Mouse (Mus musculus): ENCODE data around the gene Nop53. TPM values are rescaled to one million over a fixed set of nuclear protein-coding genes. Genes with fewer than 3 reads are reported as not detected.

Gene Nop53
- polyA plus RNA-seq, 1 experiment, result 270 TPM

- Histone ChIP-seq H3K36me3 (ENCODE audit: control insufficient read depth, insufficient read depth) (peaks cover 16% of the 10 kb centered on the region), H3ac (ENCODE audit: control insufficient read depth, insufficient read length) (no peak overlapping the region), H3K4me2 (ENCODE audit: low read depth) (peak overlapping the region; percentile 76), H3K4me3 (peak overlapping the region; percentile 46), H3K27me3 (ENCODE audit: control insufficient read depth, insufficient read depth, insufficient read length) (no peaks in the 10 kb centered on the region), H3K79me2 (ENCODE audit: control insufficient read depth, insufficient read depth) (peaks cover 36% of the 10 kb centered on the region)
- TF ChIP-seq POLR2A (IDR thresholded peaks at IDR 0.05; ENCODE audit: insufficient read length, low read depth), result no peak
- no peak for TF ChIP-seq MAX (IDR thresholded peaks at IDR 0.05; ENCODE audit: low read depth)
- TF ChIP-seq SRF (IDR thresholded peaks at IDR 0.05; ENCODE audit: control insufficient read depth, insufficient read length, low read depth), result no peak
- TF ChIP-seq E2F4 (IDR thresholded peaks at IDR 0.05; ENCODE audit: insufficient read depth), result no peak
- TF ChIP-seq POLR2AphosphoS2 (IDR thresholded peaks at IDR 0.05; ENCODE audit: insufficient read length, low read depth), result no peak
- no peak for TF ChIP-seq USF1 (IDR thresholded peaks at IDR 0.05; ENCODE audit: low read depth)
- TF ChIP-seq MYOD1 (IDR thresholded peaks at IDR 0.05; ENCODE audit: control insufficient read depth in 1 of 3, insufficient read length in 2 of 3, low read depth in 2 of 3), result no peak
- no peak for TF ChIP-seq TCF12 (IDR thresholded peaks at IDR 0.05; ENCODE audit: insufficient read depth, poor library complexity, severe bottlenecking)
- TF ChIP-seq TCF3 (IDR thresholded peaks at IDR 0.05; ENCODE audit: insufficient read length, low read depth), result no peak
- no peak for TF ChIP-seq CEBPB (IDR thresholded peaks at IDR 0.05; ENCODE audit: insufficient read depth, poor library complexity, severe bottlenecking)
- TF ChIP-seq REST (IDR thresholded peaks at IDR 0.05; ENCODE audit: insufficient read depth, insufficient read length), result no peak
- no peak for TF ChIP-seq MYOG (IDR thresholded peaks at IDR 0.05; ENCODE audit: control insufficient read depth in 1 of 3, insufficient read depth in 1 of 3, insufficient read length in 2 of 3, low read depth in 2 of 3)
Observed at GRCm38 (mm10) chr7:15961798-15962197, 15.9 kb upstream of the Nop53 start.

- Histone ChIP-seq H3K4me2 (ENCODE audit: low read depth) (peak overlapping the region; percentile 76), H3ac (ENCODE audit: control insufficient read depth, insufficient read length) (no peak overlapping the region), H3K36me3 (ENCODE audit: control insufficient read depth, insufficient read depth) (peaks cover 21% of the 10 kb centered on the region), H3K27me3 (ENCODE audit: control insufficient read depth, insufficient read depth, insufficient read length) (no peaks in the 10 kb centered on the region), H3K4me3 (no peak overlapping the region), H3K79me2 (ENCODE audit: control insufficient read depth, insufficient read depth) (peaks cover 30% of the 10 kb centered on the region)
- TF ChIP-seq POLR2AphosphoS2 (IDR thresholded peaks at IDR 0.05; ENCODE audit: insufficient read length, low read depth), result no peak
Observed at GRCm38 (mm10) chr7:15961239-15961638, 15.4 kb upstream of the Nop53 start.

- no peak overlapping the region for H3ac ChIP-seq (ENCODE audit: control insufficient read depth, insufficient read length)
- no peaks in the 10 kb centered on the region for H3K27me3 ChIP-seq (ENCODE audit: control insufficient read depth, insufficient read depth, insufficient read length)
- TF ChIP-seq USF1 (IDR thresholded peaks at IDR 0.05; ENCODE audit: low read depth), result no peak
- TF ChIP-seq MYOD1 (IDR thresholded peaks at IDR 0.05; ENCODE audit: control insufficient read depth in 1 of 3, insufficient read length in 2 of 3, low read depth in 2 of 3), result peak in 1 of 3 experiments; percentile 64
- peaks cover 27% of the 10 kb centered on the region for H3K79me2 ChIP-seq (ENCODE audit: control insufficient read depth, insufficient read depth)
- peaks cover 26% of the 10 kb centered on the region for H3K36me3 ChIP-seq (ENCODE audit: control insufficient read depth, insufficient read depth)
- H3K4me2 ChIP-seq (ENCODE audit: low read depth), result peak overlapping the region; percentile 76
- H3K4me3 ChIP-seq, result no peak overlapping the region
Observed at GRCm38 (mm10) chr7:15960691-15961090, 14.8 kb upstream of the Nop53 start.

GRCm38 (mm10) chr7:15956143-15956542 is 10.3 kb upstream of the Nop53 start:
- Histone ChIP-seq H3K79me2 (ENCODE audit: control insufficient read depth, insufficient read depth) (peaks cover 7% of the 10 kb centered on the region), H3K36me3 (ENCODE audit: control insufficient read depth, insufficient read depth) (peaks cover 44% of the 10 kb centered on the region), H3K4me3 (no peak overlapping the region), H3K27me3 (ENCODE audit: control insufficient read depth, insufficient read depth, insufficient read length) (no peaks in the 10 kb centered on the region), H3K4me2 (ENCODE audit: low read depth) (no peak overlapping the region), H3ac (ENCODE audit: control insufficient read depth, insufficient read length) (no peak overlapping the region)
- TF ChIP-seq MYOG (IDR thresholded peaks at IDR 0.05; ENCODE audit: control insufficient read depth in 1 of 3, insufficient read depth in 1 of 3, insufficient read length in 2 of 3, low read depth in 2 of 3), result no peak
- TF ChIP-seq REST (IDR thresholded peaks at IDR 0.05; ENCODE audit: insufficient read depth, insufficient read length), result no peak
- no peak for TF ChIP-seq E2F4 (IDR thresholded peaks at IDR 0.05; ENCODE audit: insufficient read depth)
- TF ChIP-seq TCF12 (IDR thresholded peaks at IDR 0.05; ENCODE audit: insufficient read depth, poor library complexity, severe bottlenecking), result no peak
- TF ChIP-seq USF1 (IDR thresholded peaks at IDR 0.05; ENCODE audit: low read depth), result no peak
- TF ChIP-seq CEBPB (IDR thresholded peaks at IDR 0.05; ENCODE audit: insufficient read depth, poor library complexity, severe bottlenecking), result no peak
- TF ChIP-seq MYOD1 (IDR thresholded peaks at IDR 0.05; ENCODE audit: control insufficient read depth in 1 of 3, insufficient read length in 2 of 3, low read depth in 2 of 3), result no peak

- no peak overlapping the region for H3ac ChIP-seq (ENCODE audit: control insufficient read depth, insufficient read length)
- TF ChIP-seq POLR2AphosphoS2 (IDR thresholded peaks at IDR 0.05; ENCODE audit: insufficient read length, low read depth) (no peak), CEBPB (IDR thresholded peaks at IDR 0.05; ENCODE audit: insufficient read depth, poor library complexity, severe bottlenecking) (no peak), MYOD1 (IDR thresholded peaks at IDR 0.05; ENCODE audit: control insufficient read depth in 1 of 3, insufficient read length in 2 of 3, low read depth in 2 of 3) (no peak)
- no peak overlapping the region for H3K4me2 ChIP-seq (ENCODE audit: low read depth)
- H3K27me3 ChIP-seq (ENCODE audit: control insufficient read depth, insufficient read depth, insufficient read length), result no peaks in the 10 kb centered on the region
- H3K36me3 ChIP-seq (ENCODE audit: control insufficient read depth, insufficient read depth), result peaks cover 51% of the 10 kb centered on the region
- peaks cover 7% of the 10 kb centered on the region for H3K79me2 ChIP-seq (ENCODE audit: control insufficient read depth, insufficient read depth)
- no peak overlapping the region for H3K4me3 ChIP-seq
Observed at GRCm38 (mm10) chr7:15955509-15955908, 9.6 kb upstream of the Nop53 start.

GRCm38 (mm10) chr7:15954978-15955443 is 9.1 kb upstream of the Nop53 start:
- no peaks in the 10 kb centered on the region for H3K27me3 ChIP-seq (ENCODE audit: control insufficient read depth, insufficient read depth, insufficient read length)
- H3ac ChIP-seq (ENCODE audit: control insufficient read depth, insufficient read length), result no peak overlapping the region
- H3K36me3 ChIP-seq (ENCODE audit: control insufficient read depth, insufficient read depth), result peaks cover 56% of the 10 kb centered on the region
- TF ChIP-seq MYOD1 (IDR thresholded peaks at IDR 0.05; ENCODE audit: control insufficient read depth in 1 of 3, insufficient read length in 2 of 3, low read depth in 2 of 3) (no peak), MAX (IDR thresholded peaks at IDR 0.05; ENCODE audit: low read depth) (no peak), REST (IDR thresholded peaks at IDR 0.05; ENCODE audit: insufficient read depth, insufficient read length) (no peak), TCF12 (IDR thresholded peaks at IDR 0.05; ENCODE audit: insufficient read depth, poor library complexity, severe bottlenecking) (no peak), CEBPB (IDR thresholded peaks at IDR 0.05; ENCODE audit: insufficient read depth, poor library complexity, severe bottlenecking) (no peak), POLR2A (IDR thresholded peaks at IDR 0.05; ENCODE audit: insufficient read length, low read depth) (no peak), USF1 (IDR thresholded peaks at IDR 0.05; ENCODE audit: low read depth) (no peak), SRF (IDR thresholded peaks at IDR 0.05; ENCODE audit: control insufficient read depth, insufficient read length, low read depth) (no peak), MYOG (IDR thresholded peaks at IDR 0.05; ENCODE audit: control insufficient read depth in 1 of 3, insufficient read depth in 1 of 3, insufficient read length in 2 of 3, low read depth in 2 of 3) (no peak), POLR2AphosphoS2 (IDR thresholded peaks at IDR 0.05; ENCODE audit: insufficient read length, low read depth) (no peak), TCF3 (IDR thresholded peaks at IDR 0.05; ENCODE audit: insufficient read length, low read depth) (no peak), E2F4 (IDR thresholded peaks at IDR 0.05; ENCODE audit: insufficient read depth) (no peak)
- peaks cover 7% of the 10 kb centered on the region for H3K79me2 ChIP-seq (ENCODE audit: control insufficient read depth, insufficient read depth)
- H3K4me2 ChIP-seq (ENCODE audit: low read depth), result no peak overlapping the region
- H3K4me3 ChIP-seq, result no peak overlapping the region
